Mouse (Mus musculus) forebrain, embryonic 11.5 days (tissue): ENCODE measurements around the gene Ube2s. TPM values are rescaled to one million over a fixed set of nuclear protein-coding genes. Genes with fewer than 3 reads are reported as not detected.
A peak's percentile ranks its signal among the peaks of the same experiment; 100 is the strongest.

Experiments
- ATAC-seq: fragments of 200-750 bp; cut with Nextera tagmentation; replicated peaks from 2 replicates; pipeline ENCODE4 v1.8.0; 2017; ENCODE audit warnings: moderate TSS enrichment; ENCODE audit not compliant: low FRiP score
- DNase-seq: peaks from one replicate; pipeline ENCODE4 v3.0.0-alpha.2; 2017; ENCODE audit warnings: low spot score
- H3K27ac ChIP-seq: fragments of 300-500 bp; sonication (generic); 2 replicates; pipeline ENCODE4 v1.5.1; 2014; ENCODE audit warnings: low read depth, low read length
- H3K27me3 ChIP-seq: fragments of 300-500 bp; sonication (generic); 2 replicates; pipeline ENCODE4 v1.6.1; 2014; ENCODE audit warnings: mild to moderate bottlenecking, low read length, mixed read lengths; ENCODE audit not compliant: control insufficient read depth, insufficient read depth
- H3K36me3 ChIP-seq: fragments of 300-500 bp; sonication (generic); 2 replicates; pipeline ENCODE4 v1.6.1; 2014; ENCODE audit warnings: mild to moderate bottlenecking, low read length, moderate library complexity, mixed read lengths; ENCODE audit not compliant: control insufficient read depth, insufficient read depth
- H3K4me1 ChIP-seq: fragments of 300-500 bp; sonication (generic); replicated peaks from 2 replicates; pipeline ENCODE4 v1.6.1; 2014; ENCODE audit warnings: low read length, mixed read lengths; ENCODE audit not compliant: control insufficient read depth, insufficient read depth
- H3K4me2 ChIP-seq: fragments of 300-500 bp; sonication (generic); 2 replicates; pipeline ENCODE4 v1.6.1; 2014; ENCODE audit warnings: low read depth, mild to moderate bottlenecking, low read length, moderate library complexity, mixed read lengths; ENCODE audit not compliant: severe bottlenecking
- H3K4me3 ChIP-seq: fragments of 300-500 bp; sonication (generic); 2 replicates; pipeline ENCODE4 v1.5.1; 2014; ENCODE audit warnings: low read depth, low read length
- H3K9ac ChIP-seq: fragments of 300-500 bp; sonication (generic); 2 replicates; pipeline ENCODE4 v1.6.1; 2014; ENCODE audit warnings: low read length
- H3K9me3 ChIP-seq: fragments of 300-500 bp; sonication (generic); 2 replicates; pipeline ENCODE4 v1.6.1; 2016; ENCODE audit warnings: low read length, mixed read lengths; ENCODE audit not compliant: control insufficient read depth
- WGBS: fragments of 180-500 bp; shearing (Covaris S2); extraction: QIAGEN DNeasy Blood & Tissue Kit; methylation state at CpG from one replicate; pipeline ENCODE4 v1.1.7; 2014; 5-methylcytosine and 5-hydroxymethylcytosine counted together
- polyA plus RNA-seq: library from polyadenylated mRNA; unstranded; fragments of >200 nt; fragmentation: Nextera tagmentation; extraction: Ambion mirVana; gene quantifications from 2 replicates; pipeline ENCODE4 v1.2.1, GENCODE M21; 2014

Gene Ube2s
- polyA plus RNA-seq, 1 experiment from 2014 or later: 476 TPM

DNA sequence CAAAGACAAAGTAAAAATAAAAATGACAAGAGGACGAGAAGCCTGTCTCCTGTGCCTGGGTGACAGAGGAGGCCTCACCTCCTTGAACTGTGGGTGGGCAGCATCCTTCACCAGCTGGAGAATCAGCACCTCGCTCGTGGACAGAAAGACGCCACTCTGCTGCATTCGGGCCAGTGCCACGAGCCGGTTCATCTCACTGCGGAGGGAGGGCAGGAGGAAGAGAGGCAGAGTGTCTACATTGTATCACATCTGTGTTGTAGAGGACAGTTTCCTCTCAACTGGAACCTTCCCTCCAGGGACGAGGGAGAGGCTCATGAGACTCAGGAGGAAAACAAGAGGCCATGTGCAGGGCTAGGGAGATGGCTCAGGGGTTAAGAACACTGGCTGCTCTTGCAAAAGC is 37.0 kb upstream of the Ube2s start:
- H3K27me3 ChIP-seq: peaks cover 2% of the 10 kb centered on the region
- ATAC-seq (no peak), DNase-seq (no peak)
- no peak overlapping the region for H3K27ac ChIP-seq
- WGBS: 67% methylated on average over 9 of the region's 9 CpGs
- H3K9ac ChIP-seq: no peak overlapping the region
- H3K36me3 ChIP-seq: no peaks in the 10 kb centered on the region
- no peak overlapping the region for H3K4me2 ChIP-seq
- no peaks in the 10 kb centered on the region; the same call in 1 of the 2 replicates for H3K9me3 ChIP-seq
- H3K4me3 ChIP-seq: no peak overlapping the region
- 0 out of 2 replicates have a peak, but pooled peaks cover 4% of the 10 kb centered on the region for H3K4me1 ChIP-seq

DNA sequence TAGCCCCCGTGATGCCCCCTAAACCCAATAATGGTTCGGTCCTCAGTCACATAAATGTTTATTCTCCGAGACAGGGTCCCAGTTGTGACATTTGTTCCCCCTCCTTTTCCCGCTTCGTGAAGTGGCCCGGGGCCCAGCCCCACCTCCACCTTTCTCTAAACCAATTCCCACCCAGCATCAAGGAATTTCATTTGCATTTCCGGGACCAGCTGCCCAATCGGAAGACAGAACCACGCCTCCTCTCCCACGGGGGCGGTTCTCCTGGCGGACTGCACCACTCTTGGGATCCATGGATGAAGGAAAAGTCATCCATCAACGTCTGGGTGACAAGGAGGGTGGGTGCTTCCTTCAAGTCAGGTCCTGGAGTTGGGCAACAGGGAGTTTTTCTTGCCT is 32.5 kb upstream of the Ube2s start:
- no peaks in the 10 kb centered on the region for H3K36me3 ChIP-seq
- peaks cover 16% of the 10 kb centered on the region; the same call in 1 of the 2 replicates for H3K4me1 ChIP-seq
- H3K4me3 ChIP-seq: peak overlapping the region; percentile 49
- ATAC-seq (peak; percentile 80), DNase-seq (peak; percentile 89)
- H3K27ac ChIP-seq: no peak overlapping the region
- no peaks in the 10 kb centered on the region; the same call in 1 of the 2 replicates for H3K9me3 ChIP-seq
- peak overlapping the region; percentile 50 for H3K9ac ChIP-seq
- WGBS: 2% methylated on average over 13 of the region's 13 CpGs
- peaks cover 24% of the 10 kb centered on the region for H3K27me3 ChIP-seq
- peak overlapping the region; percentile 96 for H3K4me2 ChIP-seq

DNA sequence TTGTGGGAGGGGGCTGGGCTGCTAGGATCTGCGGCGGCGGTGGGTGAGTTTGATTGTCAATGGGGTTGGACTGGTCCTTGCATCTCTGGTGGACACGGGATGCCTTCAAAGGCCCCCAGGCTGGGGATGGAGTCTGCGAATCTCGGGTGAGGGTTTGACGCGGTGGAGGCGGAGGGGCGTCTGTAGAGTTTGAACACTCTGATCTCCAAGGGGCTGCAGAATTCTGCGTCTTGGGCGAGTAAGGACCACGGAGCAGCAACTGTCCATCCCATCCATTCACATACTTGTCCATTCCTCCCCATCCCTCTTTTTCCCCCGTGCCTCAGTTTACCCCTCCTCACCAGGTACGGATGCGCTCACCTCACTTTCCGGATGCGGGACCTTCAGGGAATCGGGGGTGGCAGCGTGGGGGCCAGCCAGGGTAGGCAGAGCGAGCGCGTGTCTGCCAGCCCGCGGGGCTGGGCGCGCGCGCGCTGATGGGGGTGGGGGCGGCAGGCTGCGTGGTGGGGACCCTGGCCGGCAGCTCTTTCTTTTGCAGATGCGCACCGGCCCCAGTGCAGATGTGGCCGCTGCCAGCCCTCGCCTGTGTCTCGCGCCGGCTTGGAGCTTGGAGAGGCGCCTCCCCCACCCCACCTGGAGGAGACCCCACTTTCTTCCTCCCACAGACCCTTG is 32.0 kb upstream of the Ube2s start, which contains the start of gene Shisa7:
Shisa7 (minus strand) TSS at position 452 of the 672 bp plus-strand sequence.
- Histone ChIP-seq H3K27me3 (peaks cover 24% of the 10 kb centered on the region), H3K4me2 (peak within 1 kb of the TSS; percentile 96), H3K36me3 (no peaks in the 10 kb centered on the region), H3K4me3 (peak within 1 kb of the TSS; percentile 49), H3K9me3 (no peaks in the 10 kb centered on the region; the same call in 1 of the 2 replicates), H3K4me1 (peaks cover 16% of the 10 kb centered on the region; the same call in 1 of the 2 replicates), H3K27ac (no peak within 1 kb of the TSS), H3K9ac (peak within 1 kb of the TSS; percentile 50)
- WGBS: under 1% methylated on average over 41 of the region's 41 CpGs
- no peak for DNase-seq
- ATAC-seq: peak; percentile 53

DNA sequence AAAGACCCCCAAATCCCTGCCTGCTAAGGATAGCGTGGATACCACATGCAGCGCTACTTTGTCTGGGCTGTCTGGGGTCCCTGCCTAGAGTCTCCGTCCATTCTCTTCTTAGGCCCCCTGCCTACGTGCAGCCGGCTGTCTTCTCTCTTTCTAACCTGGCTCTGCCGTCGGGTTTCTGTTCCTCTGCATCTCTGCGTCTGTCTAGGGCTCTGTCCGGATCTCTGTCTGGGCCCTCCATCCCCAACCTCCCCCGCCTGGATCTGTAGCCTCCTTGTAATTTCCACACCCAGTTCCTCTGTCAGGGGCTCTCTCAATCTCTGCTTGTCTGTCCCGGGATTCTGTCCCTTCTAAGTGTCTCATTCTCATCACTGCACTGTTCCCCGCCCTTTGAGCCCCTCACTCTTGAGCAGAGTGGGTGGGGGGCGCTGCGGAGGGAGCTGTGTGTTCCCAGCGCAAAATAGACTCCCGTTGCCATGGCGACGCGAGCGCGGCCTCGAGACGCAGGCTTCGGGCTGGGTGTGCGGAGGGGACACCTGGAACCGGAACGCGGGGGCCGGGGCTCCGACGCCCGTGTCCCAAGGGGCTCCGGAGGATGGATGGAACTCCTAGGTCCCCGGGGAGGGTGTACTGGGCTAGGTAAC is 31.3 kb upstream of the Ube2s start:
- Histone ChIP-seq H3K4me2 (peak overlapping the region; percentile 96), H3K4me1 (peaks cover 16% of the 10 kb centered on the region; the same call in 1 of the 2 replicates), H3K9me3 (no peaks in the 10 kb centered on the region; the same call in 1 of the 2 replicates), H3K27ac (no peak overlapping the region), H3K9ac (peak overlapping the region; percentile 50), H3K36me3 (no peaks in the 10 kb centered on the region), H3K27me3 (peaks cover 24% of the 10 kb centered on the region), H3K4me3 (peak overlapping the region; percentile 49)
- WGBS: under 1% methylated on average over 34 of the region's 34 CpGs
- DNase-seq (peak; percentile 84), ATAC-seq (peak; percentile 63)

DNA sequence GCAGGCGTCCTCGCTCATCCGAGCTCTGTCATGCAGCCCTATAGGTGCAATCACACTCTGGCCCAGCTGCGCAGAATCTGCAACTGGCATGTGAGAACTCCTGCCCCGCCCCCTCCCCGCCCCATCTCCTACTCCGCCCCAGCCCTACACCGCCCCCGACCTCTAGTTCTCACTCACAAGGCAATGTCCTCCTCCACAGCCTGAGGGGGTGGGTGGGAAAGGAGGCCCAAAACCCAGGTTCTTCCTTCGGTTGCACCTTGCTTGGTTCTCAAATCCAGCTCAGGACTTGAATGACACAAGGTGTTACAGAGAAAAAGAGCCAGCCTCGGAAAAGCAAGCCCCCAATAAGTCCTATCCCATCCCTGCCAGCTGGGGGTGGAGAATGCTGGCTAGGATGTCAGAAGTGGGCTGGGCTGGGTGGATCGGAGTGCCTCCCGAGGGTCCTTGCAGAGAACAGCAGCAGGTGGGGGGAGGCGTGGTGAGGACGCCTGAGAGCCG is 30.3 kb upstream of the Ube2s start:
- 1% methylated on average over 16 of the region's 16 CpGs for WGBS
- H3K9me3 ChIP-seq: no peaks in the 10 kb centered on the region; the same call in 1 of the 2 replicates
- H3K4me1 ChIP-seq: peaks cover 16% of the 10 kb centered on the region; the same call in 1 of the 2 replicates
- peak overlapping the region; percentile 29; the same call in 1 of the 2 replicates for H3K9ac ChIP-seq
- DNase-seq (peak; percentile 76), ATAC-seq (peak; percentile 57)
- no peaks in the 10 kb centered on the region for H3K36me3 ChIP-seq
- peak overlapping the region; percentile 16; the same call in 1 of the 2 replicates for H3K4me3 ChIP-seq
- H3K4me2 ChIP-seq: peak overlapping the region; percentile 96
- H3K27me3 ChIP-seq: peaks cover 24% of the 10 kb centered on the region
- H3K27ac ChIP-seq: no peak overlapping the region

DNA sequence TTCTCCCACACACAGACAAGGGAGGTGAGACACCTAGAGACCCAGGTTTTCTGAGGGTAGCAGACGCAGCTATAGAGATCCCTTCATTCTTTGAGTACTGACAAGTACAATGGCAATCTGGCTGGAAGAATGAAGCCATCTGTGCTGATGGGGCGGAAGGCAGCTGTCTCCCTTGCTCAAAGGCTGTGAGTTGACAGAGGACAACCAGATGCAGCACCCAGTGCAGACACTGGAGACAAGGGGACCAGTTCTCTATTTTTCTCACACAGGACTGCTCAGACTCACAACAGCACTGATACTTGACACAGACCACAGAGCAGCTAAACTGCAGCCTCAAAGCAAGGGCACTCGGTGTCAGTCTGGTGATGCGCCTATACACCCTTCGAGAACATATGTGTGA is 29.7 kb upstream of the Ube2s start:
- H3K27me3 ChIP-seq: peaks cover 30% of the 10 kb centered on the region
- H3K36me3 ChIP-seq: no peaks in the 10 kb centered on the region
- no peak overlapping the region for H3K4me3 ChIP-seq
- H3K9ac ChIP-seq: no peak overlapping the region
- H3K9me3 ChIP-seq: no peaks in the 10 kb centered on the region; the same call in 1 of the 2 replicates
- H3K27ac ChIP-seq: peak overlapping the region; percentile 25; the same call in 1 of the 2 replicates
- no peak overlapping the region; the same call in 1 of the 2 replicates for H3K4me2 ChIP-seq
- peaks cover 16% of the 10 kb centered on the region; the same call in 1 of the 2 replicates for H3K4me1 ChIP-seq
- DNase-seq: no peak
- 53% methylated on average over 5 of the region's 5 CpGs for WGBS
- no peak for ATAC-seq

DNA sequence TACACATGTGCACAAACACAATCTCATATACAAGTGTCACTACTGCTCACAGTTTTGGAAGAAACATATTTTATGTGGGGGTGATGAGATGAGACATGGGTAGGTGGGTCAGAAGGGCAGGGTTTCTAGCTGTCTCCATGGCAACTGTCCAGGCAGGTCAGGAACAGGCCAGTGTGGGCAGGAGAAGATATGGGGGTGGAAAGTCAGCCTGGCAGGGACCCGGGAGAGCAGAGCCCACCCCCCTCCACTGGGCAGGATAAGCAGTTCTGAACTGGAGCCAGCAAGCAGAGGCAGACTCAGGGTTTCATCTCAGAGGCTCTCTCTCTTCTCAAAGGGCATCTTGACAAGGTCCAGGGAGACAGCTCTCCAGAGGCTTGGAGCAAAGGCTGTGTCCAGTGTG is 25.2 kb upstream of the Ube2s start:
- H3K36me3 ChIP-seq: no peaks in the 10 kb centered on the region
- peaks cover 6% of the 10 kb centered on the region; the same call in 1 of the 2 replicates for H3K4me1 ChIP-seq
- DNase-seq (no peak), ATAC-seq (no peak)
- peaks cover 23% of the 10 kb centered on the region for H3K27me3 ChIP-seq
- no peak overlapping the region for H3K4me3 ChIP-seq
- no peaks in the 10 kb centered on the region for H3K9me3 ChIP-seq
- WGBS: 33% methylated on average over 1 of the region's 1 CpGs
- H3K4me2 ChIP-seq: no peak overlapping the region
- no peak overlapping the region for H3K27ac ChIP-seq
- no peak overlapping the region for H3K9ac ChIP-seq

DNA sequence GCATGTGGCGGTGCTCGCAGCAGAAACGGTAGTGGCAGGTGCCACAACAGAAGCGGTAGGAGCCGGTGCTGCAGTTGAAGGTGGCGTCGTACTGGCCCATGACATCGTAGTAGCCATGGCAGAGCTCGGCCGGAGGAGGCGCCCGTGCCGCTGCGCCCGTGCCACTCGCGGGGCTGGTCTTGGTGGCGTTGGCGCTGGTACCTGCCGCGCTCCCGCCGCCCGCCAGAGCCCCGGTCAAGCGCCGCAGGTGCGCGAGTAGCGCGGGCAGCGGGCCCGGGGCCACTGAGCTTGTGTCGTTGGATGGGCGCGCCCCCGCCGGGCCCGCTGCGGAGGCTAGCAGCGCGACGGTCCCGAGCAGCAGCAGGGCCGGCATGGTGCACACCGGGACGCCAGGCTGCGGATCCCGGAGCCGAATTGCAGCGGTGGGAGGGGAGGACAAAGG is 24.0 kb upstream of the Ube2s start:
- DNase-seq (peak; percentile 90), ATAC-seq (peak; percentile 91)
- H3K27me3 ChIP-seq: peaks cover 17% of the 10 kb centered on the region
- H3K9ac ChIP-seq: peak overlapping the region; percentile 72
- no peaks in the 10 kb centered on the region for H3K9me3 ChIP-seq
- H3K27ac ChIP-seq: 0 out of 2 replicates have a peak overlapping the region, but pooled peaks have one; percentile 6
- H3K36me3 ChIP-seq: no peaks in the 10 kb centered on the region
- H3K4me2 ChIP-seq: peak overlapping the region; percentile 90
- WGBS: under 1% methylated on average over 51 of the region's 51 CpGs
- peak overlapping the region; percentile 47 for H3K4me3 ChIP-seq
- peaks cover 6% of the 10 kb centered on the region; the same call in 1 of the 2 replicates for H3K4me1 ChIP-seq
